Mouse (Mus musculus): ENCODE data around the gene Stk39. TPM values are rescaled to one million over a fixed set of nuclear protein-coding genes. Genes with fewer than 3 reads are reported as not detected.
A peak's percentile ranks its signal among the peaks of the same experiment; 100 is the strongest.

The Stk39 gene
- 10 to 100 TPM; 24.1 to 24.3 TPM for total RNA-seq (2021)
- long read RNA-seq, experiment 1, transcript Stk39-201 (18 exons, 3,536 nt), result major isoform, 39 of 56 reads
- long read RNA-seq, experiment 1, partial matches to known transcripts, result 5 of 56 reads
- long read RNA-seq, experiment 1, other reads (novel, unspliced or antisense), result 10 of 56 reads
- long read RNA-seq, experiment 2, transcript Stk39-201 (18 exons, 3,536 nt), result major isoform, 36 of 57 reads
- long read RNA-seq, experiment 2, partial matches to known transcripts, result 6 of 57 reads
- long read RNA-seq, experiment 2, other reads (novel, unspliced or antisense), result 15 of 57 reads

DNA sequence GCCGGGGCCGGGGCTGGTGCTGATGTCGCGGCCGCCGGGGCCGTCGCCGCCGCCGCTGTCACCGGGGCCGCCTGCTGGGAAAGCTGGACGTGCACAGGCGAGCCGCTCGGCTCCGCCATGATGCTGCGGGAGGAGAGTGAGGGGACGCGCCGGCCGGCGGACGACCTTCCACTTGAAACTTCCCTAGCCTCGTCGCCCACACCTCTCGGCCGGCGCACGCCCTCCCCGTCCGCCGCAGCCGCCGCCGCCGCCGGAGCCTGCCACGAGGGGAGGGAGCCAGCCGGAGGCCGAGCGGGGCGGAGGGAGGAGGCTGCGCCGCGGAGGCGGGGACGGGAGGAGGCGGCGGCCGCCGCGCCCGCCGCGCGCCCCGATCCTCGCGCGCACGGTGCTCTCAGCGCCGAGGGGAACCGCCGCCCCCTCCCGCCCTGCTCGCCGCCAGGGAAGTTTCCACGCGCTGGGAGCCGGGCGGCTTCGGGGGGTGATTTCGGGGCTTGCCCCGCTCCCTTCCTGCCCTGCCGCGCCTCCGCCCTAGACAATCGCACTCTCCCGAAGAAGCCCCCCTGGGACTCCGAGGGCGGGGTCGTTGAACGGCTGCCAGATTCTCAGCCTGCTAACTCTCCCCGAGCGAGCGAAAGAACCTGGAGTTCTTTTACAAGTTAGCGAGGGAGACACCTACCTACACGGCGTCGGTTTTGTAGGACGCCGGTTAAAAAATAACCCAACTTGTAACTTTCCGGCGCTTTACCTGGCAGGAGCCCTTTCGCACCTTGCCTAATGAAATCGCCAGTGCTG, at the start of gene Stk39:
Stk39 (minus strand) TSS at position 510 of the 792 bp plus-strand sequence.
- peak; percentile 75 to 83 for DNase-seq (ENCODE audit: low spot score in 2 of 2)

DNA sequence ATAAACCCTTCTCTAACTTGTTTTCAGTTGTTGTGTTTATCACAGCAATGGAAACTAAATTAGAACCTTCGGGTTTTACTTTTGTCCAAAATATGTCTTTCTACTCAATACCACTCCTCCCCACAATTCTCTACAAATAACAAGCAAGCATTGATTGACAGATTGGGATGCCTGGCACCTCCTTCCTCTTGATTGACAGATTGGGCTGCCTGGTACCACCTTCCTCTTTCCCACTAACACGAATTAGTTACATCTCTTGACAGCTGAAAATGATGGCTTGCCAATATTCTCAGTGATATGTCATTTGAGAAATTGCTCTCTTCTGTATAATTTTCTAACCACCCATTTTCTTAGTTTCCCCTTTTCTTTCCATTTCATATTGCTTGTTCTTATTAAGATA, 43.3 kb upstream of the Stk39 start:
- no peak for DNase-seq (ENCODE audit: low spot score in 2 of 2)

DNA sequence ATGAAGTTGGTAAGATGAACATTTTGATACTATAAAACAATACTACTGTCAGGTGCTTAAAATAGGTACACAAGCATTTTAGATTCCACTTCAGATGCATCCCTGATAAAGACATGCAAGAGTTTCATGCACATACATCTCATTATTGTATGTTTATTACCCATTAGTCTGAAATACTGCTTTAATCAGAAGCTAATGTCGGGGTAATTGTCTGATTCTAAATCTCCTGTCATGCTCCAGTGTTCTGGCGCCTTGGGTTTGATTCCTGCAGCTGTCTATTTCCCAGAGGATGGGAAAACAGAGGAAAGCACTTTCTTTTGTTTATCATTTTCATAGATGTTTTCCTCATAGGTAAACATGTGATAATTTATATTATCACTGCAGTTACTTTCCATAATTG, 31.1 kb upstream of the Stk39 start:
- DNase-seq (ENCODE audit: low spot score in 2 of 2), result no peak

DNA sequence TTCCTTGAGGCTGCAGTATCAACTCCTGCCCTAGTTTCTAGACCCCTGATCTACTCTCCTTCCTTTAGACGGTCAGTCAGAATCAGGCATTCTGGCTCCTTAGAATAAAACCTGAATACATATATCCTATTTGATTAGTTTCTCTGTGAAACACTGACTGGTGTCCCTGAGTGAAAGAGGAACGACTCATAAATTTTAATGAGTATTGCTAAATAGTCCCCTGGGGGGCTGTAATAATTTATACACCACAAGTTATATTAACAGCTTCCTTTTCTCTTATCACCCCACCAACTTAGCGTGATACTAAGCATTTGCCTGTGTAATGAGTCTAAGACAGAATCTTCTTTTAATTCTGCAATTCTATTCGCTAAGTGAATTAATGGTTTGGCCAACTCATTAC, 30.7 kb upstream of the Stk39 start:
- DNase-seq (ENCODE audit: low spot score in 2 of 2), result no peak

DNA sequence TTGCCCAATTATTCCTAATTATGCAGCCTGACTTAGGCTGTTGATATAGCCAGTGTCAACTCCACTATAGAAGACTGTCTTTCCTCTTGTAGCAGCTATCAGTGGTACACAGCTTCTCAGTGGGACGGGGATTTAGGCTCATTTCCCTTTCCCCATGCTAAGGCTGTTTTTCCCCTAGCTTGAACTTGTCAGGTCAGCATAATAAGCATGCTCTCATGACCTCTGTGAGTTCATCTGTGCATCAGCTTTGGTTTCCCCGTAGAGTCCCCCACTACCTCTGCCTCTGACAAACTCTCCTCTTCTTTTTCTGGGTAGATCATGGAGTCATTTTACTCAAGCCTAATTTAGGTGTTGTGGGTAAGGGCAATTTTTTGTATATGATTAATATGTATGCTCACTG, 30.2 kb upstream of the Stk39 start:
- no peak for DNase-seq (ENCODE audit: low spot score in 2 of 2)

DNA sequence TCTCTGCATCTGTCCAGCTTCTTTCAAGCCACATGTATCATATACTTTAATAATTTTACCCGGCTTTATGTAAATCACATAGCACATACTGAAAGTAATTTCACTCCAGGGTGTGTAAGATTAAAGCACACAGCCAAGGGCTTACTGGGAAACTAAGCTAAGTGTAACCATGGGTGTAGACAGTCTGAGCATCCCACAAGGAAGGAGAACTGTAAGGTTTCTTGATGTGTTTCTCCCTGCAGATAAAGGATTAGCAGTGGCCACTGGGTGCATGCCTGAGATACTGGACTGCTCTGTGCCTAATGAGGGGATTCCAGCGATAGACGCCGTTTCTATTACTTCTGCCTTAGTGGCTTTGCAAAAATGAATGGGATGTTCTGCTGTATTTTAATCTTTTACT, 14.2 kb upstream of the Stk39 start:
- DNase-seq (ENCODE audit: low spot score in 2 of 2), result no peak

DNA sequence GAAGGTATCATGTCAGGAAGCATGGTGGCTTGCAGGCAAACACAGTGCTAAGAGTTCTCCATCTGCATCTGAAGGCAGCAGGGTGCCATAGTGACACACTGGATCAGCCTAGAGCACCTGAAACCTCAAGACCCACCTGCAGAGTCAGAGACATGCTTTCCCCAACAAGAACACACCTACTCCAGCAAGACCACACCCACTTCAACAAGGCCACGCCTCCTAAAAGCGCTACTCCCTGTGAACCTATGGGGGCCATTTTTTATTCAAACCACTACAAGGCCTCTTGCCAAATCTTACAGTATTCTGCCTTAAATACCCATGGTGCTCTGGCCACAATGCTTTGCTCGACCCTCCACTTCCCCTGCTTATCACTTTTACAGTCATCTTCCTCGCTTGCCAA, 13.1 kb upstream of the Stk39 start:
- no peak for DNase-seq (ENCODE audit: low spot score in 2 of 2)

DNA sequence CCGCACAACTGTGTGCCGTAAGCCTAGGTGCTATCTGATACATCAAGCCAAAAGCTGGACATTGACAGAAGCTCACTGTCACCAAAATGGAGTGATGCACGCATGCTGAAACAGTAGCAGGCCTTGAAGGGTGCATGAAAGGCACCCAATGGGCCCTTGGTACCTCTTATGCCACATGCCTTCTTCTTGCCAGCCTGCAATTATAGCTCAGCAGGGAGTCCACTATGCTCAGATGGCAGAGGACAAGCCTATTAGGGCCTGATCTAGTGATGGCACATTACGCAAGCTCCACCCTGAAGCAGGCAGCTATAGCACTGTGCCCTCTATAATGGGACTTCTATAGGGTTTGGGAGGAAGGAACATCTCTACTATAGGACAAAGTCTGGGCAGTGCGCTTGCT, 10.8 kb upstream of the Stk39 start:
- DNase-seq (ENCODE audit: low spot score in 2 of 2), result no peak

DNA sequence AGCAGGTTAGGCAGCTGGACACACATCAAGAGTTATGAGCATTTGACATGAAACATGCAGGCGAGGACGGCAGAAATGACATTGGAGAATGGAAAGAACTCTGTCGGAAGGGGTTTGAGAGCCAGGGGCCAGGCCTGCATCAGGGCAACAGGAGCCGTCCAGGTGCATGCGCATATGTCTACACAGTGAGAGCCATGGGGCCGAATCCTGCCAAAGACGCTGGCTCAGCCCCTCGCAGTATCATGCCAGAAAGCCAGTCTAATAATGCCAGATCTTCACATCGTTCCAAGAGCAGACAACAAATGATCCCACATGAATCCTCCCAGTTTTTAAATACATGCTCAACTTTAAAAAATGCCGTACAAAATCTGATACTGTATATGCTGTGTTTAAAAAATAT, 7.8 kb upstream of the Stk39 start:
- DNase-seq (ENCODE audit: low spot score in 2 of 2), result no peak

DNA sequence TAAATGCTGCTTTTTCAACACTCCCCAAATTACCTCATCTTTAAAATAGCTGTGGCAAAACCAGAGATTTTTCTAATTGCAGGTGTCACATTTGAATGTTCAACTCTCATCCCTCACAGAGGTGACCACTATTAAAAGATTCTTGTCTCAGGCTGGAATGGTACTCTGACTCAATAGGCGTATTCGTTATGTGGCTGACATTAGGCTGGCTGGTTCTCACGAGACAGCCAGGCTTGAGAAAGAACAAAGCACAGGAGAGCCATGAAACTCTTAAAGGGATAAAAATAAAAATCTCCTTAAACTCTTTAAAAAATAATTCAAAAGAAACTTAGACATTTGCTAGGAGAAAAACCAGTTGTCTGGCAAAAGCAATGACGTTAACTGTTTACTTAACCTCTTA, 853 bp upstream of the Stk39 start:
- no peak for DNase-seq (ENCODE audit: low spot score in 2 of 2)

DNA sequence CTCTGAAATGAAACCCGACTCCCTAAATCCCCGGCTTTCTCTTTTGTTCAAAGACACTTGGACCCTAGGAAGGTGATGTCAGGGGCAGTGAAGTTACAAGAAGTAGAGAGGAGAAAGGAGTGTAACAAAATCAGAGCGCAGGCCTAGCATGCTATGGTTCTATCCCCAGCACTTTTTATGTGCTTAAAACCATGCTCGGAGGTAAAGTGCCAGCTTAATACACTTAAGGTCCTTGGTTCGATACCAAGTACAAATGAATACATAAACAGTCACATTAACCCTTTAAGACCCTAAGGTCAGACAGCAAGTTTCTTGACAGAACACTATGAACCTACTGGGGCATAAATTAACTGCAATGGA, 463 bp upstream of the Stk39 start:
- no peak for DNase-seq (ENCODE audit: low spot score in 2 of 2)

DNA sequence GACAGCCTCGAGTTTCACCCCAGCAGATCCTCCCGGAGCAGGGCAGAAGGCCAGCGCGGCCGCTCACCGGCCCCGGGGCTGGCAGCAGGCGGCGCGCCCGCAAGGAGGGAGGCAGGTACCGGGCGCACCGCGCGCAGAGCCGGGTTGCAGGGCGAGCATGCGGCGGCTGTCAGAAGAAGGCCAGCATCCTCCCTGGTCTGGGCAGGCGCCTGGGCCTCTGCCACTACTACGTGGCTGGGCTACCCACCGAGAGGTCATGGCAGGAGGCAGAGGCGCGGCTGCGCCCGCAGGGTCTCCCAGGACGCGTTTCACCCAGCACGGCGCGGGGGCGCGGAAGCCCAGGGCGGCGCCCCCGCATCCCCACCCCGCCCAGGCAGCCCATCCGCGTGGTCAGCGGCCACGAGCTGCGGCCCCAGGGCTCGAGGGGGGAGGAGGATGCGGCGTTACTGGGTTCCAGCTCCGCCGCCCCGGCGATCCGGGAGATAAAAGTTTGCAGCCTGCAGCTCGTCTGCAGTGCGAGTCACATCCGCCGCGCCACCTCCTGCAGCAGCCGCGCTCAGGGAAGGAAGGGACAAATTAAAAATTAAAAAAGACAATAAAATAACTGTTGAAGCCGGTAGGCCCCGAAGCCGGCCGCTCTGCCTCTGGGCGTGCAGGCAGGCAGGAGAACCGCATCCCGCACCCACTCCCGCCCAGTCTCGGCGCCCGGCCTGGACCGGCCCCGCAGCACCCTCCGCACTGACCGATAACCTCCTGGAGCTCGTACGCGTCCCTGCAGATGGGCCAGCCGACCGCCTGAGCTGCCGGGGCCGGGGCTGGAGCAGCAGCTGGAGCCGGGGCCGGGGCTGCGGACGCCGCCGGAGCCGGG, 943 bp downstream of the Stk39 start:
- DNase-seq (ENCODE audit: low spot score in 2 of 2), result peak; percentile 41 to 67

DNA sequence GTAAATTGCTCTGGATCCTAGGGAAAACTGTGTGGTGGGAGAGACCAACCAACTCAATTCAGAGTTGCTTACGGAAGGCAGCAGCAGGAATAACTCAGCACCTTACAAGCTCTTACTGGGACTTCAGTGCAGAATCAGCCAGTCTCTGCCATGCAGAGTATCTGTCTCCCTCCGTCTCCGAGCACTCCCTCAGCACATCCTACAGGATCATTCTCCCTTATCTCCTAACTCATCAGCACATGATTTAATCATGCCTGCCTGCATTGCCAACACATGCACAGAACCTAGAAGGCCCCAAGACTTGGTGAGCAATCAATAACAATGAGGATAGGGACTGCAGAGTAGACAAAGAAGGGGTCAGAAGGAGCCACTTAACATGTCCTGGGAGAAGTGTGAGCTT, 2.6 kb downstream of the Stk39 start:
- DNase-seq (ENCODE audit: low spot score in 2 of 2), result no peak

DNA sequence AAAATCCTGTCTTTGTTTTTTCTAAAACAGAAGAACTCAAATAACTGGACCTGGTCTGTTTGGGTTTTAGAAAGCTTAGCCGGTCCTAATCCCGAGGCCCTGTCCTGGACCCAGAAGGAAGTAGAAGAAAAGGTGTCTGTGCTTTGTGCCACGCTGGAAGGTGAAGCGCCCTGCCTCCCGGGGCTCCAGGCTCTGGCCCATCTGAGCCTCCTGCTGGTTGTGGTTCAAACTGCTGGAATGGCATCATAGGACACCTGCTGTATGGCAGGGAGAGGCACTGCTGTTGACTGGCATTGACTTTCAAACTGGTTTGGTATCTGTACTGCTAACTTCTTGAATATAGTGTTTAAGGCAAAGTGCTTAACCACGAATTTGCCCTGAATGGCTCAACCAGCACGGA, 3.4 kb downstream of the Stk39 start:
- no peak for DNase-seq (ENCODE audit: low spot score in 2 of 2)

DNA sequence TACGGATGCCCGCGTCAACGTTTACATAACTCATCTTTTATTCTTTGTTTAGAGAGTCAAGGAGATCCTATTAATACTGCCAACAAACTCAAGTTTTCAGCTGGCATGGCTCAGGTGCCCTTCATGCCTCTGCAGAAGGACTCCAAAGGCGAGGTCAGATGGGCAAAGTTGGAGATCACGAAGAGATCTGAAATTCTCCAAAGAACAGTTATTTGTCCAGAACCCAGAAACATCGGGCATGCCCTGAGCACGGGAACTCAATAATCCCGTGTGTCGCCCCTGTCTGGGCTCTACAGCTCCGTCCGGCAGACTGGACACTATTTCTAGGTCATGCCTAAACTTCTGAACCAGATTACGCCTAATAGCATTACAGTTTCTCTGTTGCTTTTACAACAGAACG, 3.8 kb downstream of the Stk39 start:
- DNase-seq (ENCODE audit: low spot score in 2 of 2), result no peak

DNA sequence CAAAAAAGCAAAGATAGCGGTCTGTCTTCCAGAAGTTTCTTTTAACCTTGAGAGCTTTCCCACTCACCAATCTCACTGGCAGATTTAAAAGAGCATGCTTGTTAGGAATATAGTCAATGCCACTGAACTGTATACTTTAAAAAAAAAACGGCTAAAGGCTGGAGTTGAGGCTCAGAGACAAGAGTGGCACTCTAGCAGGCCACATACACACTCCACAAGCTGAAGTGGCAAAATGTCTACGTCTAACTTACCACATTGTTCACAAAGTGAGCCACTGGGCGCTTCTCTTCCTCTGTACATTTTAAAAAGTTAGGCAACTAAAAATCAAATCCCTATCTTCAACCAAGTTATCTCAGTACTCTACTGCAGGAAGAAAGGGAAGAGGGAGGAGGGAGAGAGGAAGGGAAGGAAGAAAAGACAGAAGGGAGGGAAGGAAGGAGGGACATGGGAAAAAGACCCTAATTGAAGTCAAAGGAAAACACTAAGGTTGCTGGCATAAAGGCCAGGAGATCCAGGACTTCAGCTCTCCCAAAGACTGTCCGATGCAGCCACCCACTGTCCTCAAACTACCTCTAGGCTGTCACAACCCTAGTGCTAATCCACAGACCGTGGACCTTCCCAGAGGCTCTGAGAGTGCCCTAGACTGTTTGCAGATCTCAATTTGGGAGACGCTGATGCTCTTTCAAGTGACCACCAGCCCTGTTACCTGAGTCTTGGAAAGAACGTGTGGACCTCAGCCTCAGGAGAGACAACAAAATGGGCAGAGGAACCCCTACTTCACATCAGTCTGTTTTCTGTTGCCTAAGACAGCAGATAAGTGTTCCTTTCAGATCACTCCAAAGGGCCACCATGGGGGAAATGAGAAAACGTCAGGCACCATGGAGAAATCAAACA, 4.7 kb downstream of the Stk39 start:
- no peak for DNase-seq (ENCODE audit: low spot score in 2 of 2)

DNA sequence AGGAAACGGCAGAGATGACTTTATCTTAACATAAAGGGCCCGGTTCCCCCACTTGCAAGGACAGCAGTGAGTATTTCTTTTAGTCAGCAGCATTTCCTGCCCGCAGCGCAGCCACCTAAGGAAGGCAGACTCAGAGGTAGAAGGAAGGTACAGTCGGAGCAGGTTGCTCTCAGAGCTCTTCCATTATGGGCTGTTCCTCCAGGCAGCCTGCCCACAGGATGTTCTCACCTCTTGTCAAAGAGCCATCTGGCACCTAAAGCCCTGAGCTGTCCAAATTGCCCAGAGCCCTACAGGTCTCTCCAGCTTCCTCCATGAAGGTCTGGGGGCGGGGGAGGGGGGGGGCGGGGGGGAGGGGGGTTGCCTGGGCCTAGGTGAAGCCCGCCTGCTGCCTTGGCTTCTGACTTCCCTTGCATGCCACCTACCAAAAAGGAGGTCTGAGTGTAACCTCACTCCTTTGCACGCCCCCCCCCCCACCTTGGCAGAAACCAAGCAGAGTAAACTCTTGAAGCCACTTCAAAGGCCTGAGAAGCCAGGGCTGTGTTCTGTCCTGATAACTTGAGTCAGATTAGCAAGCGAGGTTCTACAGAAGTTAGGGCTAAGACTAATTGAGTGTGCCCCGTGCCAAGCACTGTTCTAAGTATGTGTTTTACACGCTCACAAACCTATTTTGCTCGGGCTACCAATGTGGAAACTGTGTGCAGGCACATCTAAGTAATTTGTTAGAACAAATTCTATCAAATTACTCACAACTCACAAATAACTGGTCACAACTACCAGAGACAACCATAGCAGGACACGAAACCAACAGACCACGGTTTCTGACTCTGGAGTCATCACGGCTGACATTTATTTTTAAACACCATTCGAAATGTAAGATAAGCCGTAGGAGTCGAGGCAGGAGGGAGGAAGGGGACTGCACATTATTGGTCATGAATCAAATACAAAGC, 5.7 kb downstream of the Stk39 start:
- no peak for DNase-seq (ENCODE audit: low spot score in 2 of 2)

DNA sequence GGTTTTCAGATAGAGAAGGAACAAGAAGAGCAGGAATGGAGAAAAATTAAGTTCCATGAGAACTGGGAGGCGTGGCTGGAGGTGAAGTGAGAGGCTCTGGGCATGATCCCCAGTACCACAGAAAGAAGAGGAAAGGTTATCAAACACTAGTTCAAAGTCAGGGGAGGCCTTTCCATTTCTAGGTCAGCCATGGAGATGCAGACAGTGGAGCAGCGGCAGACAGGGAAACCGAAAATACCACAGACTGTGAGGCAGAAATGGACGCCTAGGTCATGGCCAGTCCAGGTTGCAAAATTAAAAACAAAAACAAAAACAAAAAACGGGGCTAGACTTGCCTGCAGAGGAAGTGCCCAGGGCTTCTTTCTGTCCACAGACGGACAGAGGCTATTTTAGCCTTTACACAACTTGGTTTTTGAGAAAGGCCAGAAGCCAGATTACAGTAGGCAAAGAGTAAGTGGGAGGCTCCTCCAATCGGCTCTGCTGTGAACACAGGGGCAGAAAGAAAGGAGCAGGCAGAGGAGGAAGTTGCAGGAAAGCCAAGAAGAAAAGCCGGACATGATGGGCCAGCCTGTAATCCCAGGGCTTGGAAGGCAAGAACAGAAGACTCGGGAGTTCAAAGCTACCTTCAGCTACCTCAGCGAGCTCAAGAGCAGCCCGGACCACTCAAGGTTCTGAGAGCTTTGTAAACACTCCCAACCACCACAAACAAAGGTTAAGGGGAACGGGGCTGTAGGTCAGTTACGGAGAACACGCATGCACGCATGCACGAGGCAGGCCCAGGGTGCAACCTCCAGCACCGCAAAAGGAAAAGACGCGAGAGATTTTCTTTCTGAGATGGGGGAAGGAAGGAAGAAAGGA, 6.6 kb downstream of the Stk39 start:
- DNase-seq (ENCODE audit: low spot score in 2 of 2), result no peak

DNA sequence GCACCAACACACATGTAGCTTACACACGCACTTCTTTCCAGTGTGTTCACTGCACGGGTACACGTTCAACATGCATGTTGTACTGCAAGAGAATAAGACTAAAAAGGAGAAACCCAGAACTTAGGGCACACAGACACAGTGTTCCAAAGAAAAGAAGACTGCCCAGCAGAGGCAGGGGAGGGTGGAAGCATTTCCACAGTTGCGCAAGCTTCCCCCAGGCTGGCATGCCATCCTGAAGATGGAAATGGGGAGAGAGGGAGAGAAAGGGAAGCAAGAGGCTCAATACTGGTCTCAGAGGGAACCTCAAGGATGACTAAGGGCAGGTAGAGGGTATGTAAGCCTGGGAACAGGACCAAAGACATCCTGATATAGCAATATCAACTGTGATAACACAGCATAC, 7.6 kb downstream of the Stk39 start:
- DNase-seq (ENCODE audit: low spot score in 2 of 2), result no peak

Measured in gastrocnemius, postnatal 4 days (tissue).